Mouse (Mus musculus) effector memory CD4-positive, alpha-beta T cell, adult 5 months (primary cell): ENCODE measurements around the gene Ghsr. TPM values are rescaled to one million over a fixed set of nuclear protein-coding genes. Genes with fewer than 3 reads are reported as not detected.

Experiments
- polyA plus RNA-seq: library from polyadenylated mRNA; unstranded; fragments of 100-300 nt; shearing (Covaris generic); gene quantifications from one replicate; pipeline ENCODE4 v1.2.1, GENCODE M21; 2017

Ghsr gene
- not detected for polyA plus RNA-seq

DNA sequence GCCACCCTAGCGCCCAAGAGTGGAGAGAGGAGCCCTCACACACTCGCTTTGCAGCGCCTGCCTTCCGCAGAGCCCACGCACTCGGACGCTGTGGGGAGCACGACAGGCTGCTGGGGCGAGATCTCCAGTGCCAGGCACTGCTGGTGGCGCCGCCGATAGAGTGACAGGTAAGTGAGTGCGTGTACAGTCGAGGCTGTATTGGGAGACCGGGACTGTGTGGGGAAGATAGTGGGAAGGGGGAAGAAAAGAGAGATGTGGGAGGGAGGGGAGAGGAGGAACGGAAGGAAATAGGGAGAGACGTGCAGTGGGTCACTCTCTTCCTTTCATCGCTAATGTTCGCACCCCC is at the start of gene Ghsr:
TSS of gene Ghsr (plus strand) at position 76 of the 346 bp plus-strand sequence.

Other genes starting within 250 kb of the Ghsr start
- 2.0 TPM for gene Ect2, start 217.5 kb upstream of the Ghsr start, polyA plus RNA-seq
- gene Nceh1, start 188.4 kb upstream of the Ghsr start, polyA plus RNA-seq: 16.7 TPM
- 5.6 TPM for gene Tnfsf10, start 54.3 kb upstream of the Ghsr start, polyA plus RNA-seq